Mouse (Mus musculus): ENCODE results near the gene Psmb9.

DNA sequence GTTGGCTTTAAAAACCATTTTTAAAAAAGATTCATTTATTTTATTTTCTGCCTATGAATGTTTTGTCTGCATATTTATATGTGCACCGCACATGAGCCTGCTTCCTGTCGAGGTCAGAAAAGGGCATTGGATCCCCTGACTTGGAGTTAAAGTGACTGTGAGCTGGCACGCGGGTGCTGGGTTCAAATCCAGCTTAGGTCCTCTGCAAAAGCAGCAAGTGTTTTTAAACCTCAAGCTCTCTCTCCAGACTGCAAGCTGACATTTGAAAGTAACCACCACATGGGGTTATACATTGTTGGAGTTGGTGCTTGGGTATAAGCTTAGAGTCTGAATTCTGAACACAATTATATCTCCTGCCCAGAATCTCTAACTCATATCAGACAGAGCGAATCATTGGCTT lies 30.4 kb upstream of the Psmb9 start:
- TF ChIP-seq POLR2A (IDR thresholded peaks at IDR 0.05; ENCODE audit: extremely low read depth, insufficient read depth, low read length): no peak
- TF ChIP-seq CTCF (IDR thresholded peaks at IDR 0.05; ENCODE audit: extremely low read depth, insufficient read depth, low read length): no peak

Measured in cortical plate, adult 2 months (tissue).